Mouse (Mus musculus): ENCODE data around the gene Cfap299. TPM values are rescaled to one million over a fixed set of nuclear protein-coding genes. Genes with fewer than 3 reads are reported as not detected.

Cfap299 gene
- total RNA-seq, 2 experiments from 2014 or later, result 0.42 TPM; not detected in 1

GRCm38 (mm10) chr5:98715392-98715791 is 386.3 kb downstream of the Cfap299 start:
- intact Hi-C loops (cut with DNase I), result no loop called here
- no peak for TF ChIP-seq CTCF (IDR thresholded peaks at IDR 0.05)
- H3K27ac ChIP-seq, result no peak overlapping the region
- no peak for DNase-seq (ENCODE audit: extremely low spot score in 1 of 2, low spot score in 2 of 2)
- no peak overlapping the region for H3K4me3 ChIP-seq

- no peak for DNase-seq (ENCODE audit: extremely low spot score in 1 of 2, low spot score in 2 of 2)
- intact Hi-C loops (cut with DNase I), result no loop called here
- no peak overlapping the region for H3K27ac ChIP-seq
- H3K4me3 ChIP-seq, result no peak overlapping the region
- TF ChIP-seq CTCF (IDR thresholded peaks at IDR 0.05), result no peak
Measured at GRCm38 (mm10) chr5:98732157-98733009, 403.3 kb downstream of the Cfap299 start.

GRCm38 (mm10) chr5:98733010-98733399 is 403.9 kb downstream of the Cfap299 start:
- Histone ChIP-seq H3K4me3 (no peak overlapping the region), H3K27ac (no peak overlapping the region)
- no peak for TF ChIP-seq CTCF (IDR thresholded peaks at IDR 0.05)
- no peak for DNase-seq (ENCODE audit: extremely low spot score in 1 of 2, low spot score in 2 of 2)
- intact Hi-C loops (cut with DNase I), result no loop called here

GRCm38 (mm10) chr5:98761858-98762652 is 433.0 kb downstream of the Cfap299 start:
- no peak for TF ChIP-seq CTCF (IDR thresholded peaks at IDR 0.05)
- Histone ChIP-seq H3K27ac (no peak overlapping the region), H3K4me3 (no peak overlapping the region)
- DNase-seq (ENCODE audit: extremely low spot score in 1 of 2, low spot score in 2 of 2), result no peak
- intact Hi-C loops (cut with DNase I), result no loop called here

GRCm38 (mm10) chr5:98778588-98778987 is 449.5 kb downstream of the Cfap299 start:
- DNase-seq (ENCODE audit: extremely low spot score in 1 of 2, low spot score in 2 of 2), result no peak
- H3K4me3 ChIP-seq, result no peak overlapping the region
- no peak for TF ChIP-seq CTCF (IDR thresholded peaks at IDR 0.05)
- intact Hi-C loops (cut with DNase I), result no loop called here
- no peak overlapping the region for H3K27ac ChIP-seq

- intact Hi-C loops (cut with DNase I), result no loop called here
- no peak for DNase-seq (ENCODE audit: extremely low spot score in 1 of 2, low spot score in 2 of 2)
- H3K4me3 ChIP-seq, result no peak overlapping the region
- H3K27ac ChIP-seq, result no peak overlapping the region
- TF ChIP-seq CTCF (IDR thresholded peaks at IDR 0.05), result no peak
Measured at GRCm38 (mm10) chr5:98782066-98782465, 453.0 kb downstream of the Cfap299 start.

- TF ChIP-seq CTCF (IDR thresholded peaks at IDR 0.05), result no peak
- DNase-seq (ENCODE audit: extremely low spot score in 1 of 2, low spot score in 2 of 2), result no peak
- H3K27ac ChIP-seq, result no peak overlapping the region
Measured at GRCm38 (mm10) chr5:98787735-98788134, 458.6 kb downstream of the Cfap299 start.

GRCm38 (mm10) chr5:98788568-98788967 is 459.5 kb downstream of the Cfap299 start:
- H3K27ac ChIP-seq, result no peak overlapping the region
- no peak for TF ChIP-seq CTCF (IDR thresholded peaks at IDR 0.05)
- intact Hi-C loops (cut with DNase I), result loop anchor here (5.0 kb wide), 1 partner anchor 69 kb away; no protein-coding TSS in a partner anchor
- H3K4me3 ChIP-seq, result no peak overlapping the region
- no peak for DNase-seq (ENCODE audit: extremely low spot score in 1 of 2, low spot score in 2 of 2)

More at GRCm38 (mm10) chr5:98787735-98788134, 458.6 kb downstream of the Cfap299 start:
- intact Hi-C loops (cut with DNase I), result loop anchor here (5.0 kb wide), 1 partner anchor 70 kb away; no protein-coding TSS in a partner anchor
- no peak overlapping the region for H3K4me3 ChIP-seq

- no peak for DNase-seq (ENCODE audit: extremely low spot score in 1 of 2, low spot score in 2 of 2)
- TF ChIP-seq CTCF (IDR thresholded peaks at IDR 0.05), result no peak
- intact Hi-C loops (cut with DNase I), result no loop called here
Measured at GRCm38 (mm10) chr5:98790894-98791607, 461.9 kb downstream of the Cfap299 start.

GRCm38 (mm10) chr5:98801495-98801894 is 472.4 kb downstream of the Cfap299 start:
- TF ChIP-seq CTCF (IDR thresholded peaks at IDR 0.05), result no peak
- Histone ChIP-seq H3K4me3 (no peak overlapping the region), H3K27ac (no peak overlapping the region)
- no peak for DNase-seq (ENCODE audit: extremely low spot score in 1 of 2, low spot score in 2 of 2)
- intact Hi-C loops (cut with DNase I), result no loop called here

More at GRCm38 (mm10) chr5:98790894-98791607, 461.9 kb downstream of the Cfap299 start:
- Histone ChIP-seq H3K4me3 (no peak overlapping the region), H3K27ac (no peak overlapping the region)

- no peak for TF ChIP-seq CTCF (IDR thresholded peaks at IDR 0.05)
- Histone ChIP-seq H3K27ac (no peak overlapping the region), H3K4me3 (no peak overlapping the region)
- DNase-seq (ENCODE audit: extremely low spot score in 1 of 2, low spot score in 2 of 2), result no peak
- intact Hi-C loops (cut with DNase I), result no loop called here
Measured at GRCm38 (mm10) chr5:98804761-98805160, 475.7 kb downstream of the Cfap299 start.

All from left cerebral cortex, adult 2 months (tissue).